Mouse (Mus musculus) embryo, embryonic 11 days (tissue): ENCODE measurements around the gene Ak4.

Source experiments
- DNase-seq: peaks from one replicate; pipeline ENCODE4 v3.0.0-alpha.2; 2015

Ak4 gene

GRCm38 (mm10) chr4:101515853-101516252 is 96.8 kb downstream of the Ak4 start:
- DNase-seq = no peak
